Mouse (Mus musculus) granulocyte monocyte progenitor cell, adult 5-6 weeks (primary cell): ENCODE data around the gene Gabarapl2. TPM values are rescaled to one million over a fixed set of nuclear protein-coding genes. Genes with fewer than 3 reads are reported as not detected.

ENCODE experiments used
- ATAC-seq: replicated peaks from 2 replicates; pipeline ENCODE4 v1.8.0; 2016; ENCODE audit warnings: mild to moderate bottlenecking, moderate TSS enrichment, inconsistent platforms; ENCODE audit not compliant: poor library complexity, severe bottlenecking
- total RNA-seq, 2 experiments: library from RNA; stranded (forward) in 1 of 2; stranded (reverse) in 1 of 2; fragments of 200-712, 200-1000 nt in 1 of 2; fragments of >200 nt in 1 of 2; fragmentation: Nextera tagmentation in 1 of 2; gene quantifications; 2 replicates each; pipeline ENCODE4 v1.2.3; 2014 to 2017

Gabarapl2 gene
- 54.4 and 78.4 TPM in 2 replicates for total RNA-seq (2014; fragmentation: Nextera tagmentation)
- 23.3 and 26.8 TPM in 2 replicates for total RNA-seq (2017)

DNA sequence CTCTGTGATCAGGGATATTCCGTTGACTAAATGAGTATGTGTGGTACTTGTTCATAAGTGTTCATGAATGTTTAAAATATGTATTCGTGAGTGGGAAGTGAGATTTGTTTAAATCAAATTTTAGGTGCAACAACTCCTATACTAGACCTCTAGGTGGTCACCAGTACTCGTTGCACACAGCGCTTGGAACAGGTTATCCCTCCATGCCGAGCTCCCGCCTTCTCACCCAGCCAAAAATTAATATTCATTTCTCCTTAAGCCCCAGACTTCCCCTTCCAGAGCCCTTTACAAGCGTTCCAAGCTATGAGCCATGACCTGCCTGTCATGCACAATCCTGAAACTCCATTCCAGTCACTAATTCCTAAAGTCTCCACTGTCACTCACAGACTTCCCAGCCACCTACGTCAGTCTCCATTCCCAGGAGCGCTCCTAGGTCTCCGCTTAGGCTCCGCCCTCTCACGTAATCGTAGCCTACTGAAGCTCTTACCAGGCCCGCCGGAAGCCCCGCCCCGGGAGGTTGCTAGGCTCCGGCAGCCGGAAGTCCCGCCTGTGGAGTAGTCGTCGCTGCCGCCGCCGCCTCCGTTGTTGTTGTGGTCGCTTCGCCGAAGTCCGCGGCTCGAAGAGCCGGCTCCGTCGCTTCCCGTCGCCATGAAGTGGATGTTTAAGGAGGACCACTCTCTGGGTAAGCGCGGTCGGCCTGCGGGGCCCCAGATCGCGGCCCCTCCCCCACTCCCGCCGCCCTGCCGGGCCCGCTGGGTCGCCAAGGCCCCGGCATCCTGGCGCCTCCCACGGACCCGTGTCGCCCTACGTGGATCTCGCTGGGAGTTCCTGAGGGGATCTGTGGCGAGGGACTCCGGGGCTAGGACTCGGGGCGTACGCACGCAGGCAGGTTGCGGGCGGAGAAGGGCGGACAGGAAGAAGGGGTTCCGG lies at the start of gene Gabarapl2:
Gene Gabarapl2 (plus strand): TSS at position 533 of the 930 bp plus-strand sequence.
- peak; percentile 90 for ATAC-seq

DNA sequence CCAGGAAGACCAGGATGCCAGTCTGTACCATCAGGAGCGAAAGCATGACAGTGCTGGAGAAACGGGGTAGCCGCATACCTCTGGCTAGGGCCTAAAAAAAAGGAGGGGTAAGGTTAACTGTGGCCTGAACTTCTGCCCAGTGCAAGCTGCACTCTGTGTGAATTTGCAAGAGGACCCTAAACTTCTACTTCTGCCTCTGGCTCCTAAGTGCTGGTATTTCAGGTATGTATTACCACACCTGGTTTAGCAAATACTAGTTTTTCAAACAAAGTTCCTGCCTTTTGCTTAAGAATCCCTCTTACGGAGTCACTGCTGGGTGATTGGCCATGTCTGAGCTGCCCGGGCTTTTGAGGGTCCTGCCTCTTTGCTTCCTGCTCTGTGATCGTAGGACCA lies 49.6 kb upstream of the Gabarapl2 start:
- ATAC-seq: no peak

- ATAC-seq: no peak
These were observed 48.5 kb upstream of the Gabarapl2 start for GRCm38 (mm10) chr8:111891983-111892382.

GRCm38 (mm10) chr8:111892615-111893014 lies 47.9 kb upstream of the Gabarapl2 start:
- no peak for ATAC-seq

- peak; percentile 43; the same call in 1 of the 2 replicates for ATAC-seq
These were observed 45.5 kb upstream of the Gabarapl2 start for GRCm38 (mm10) chr8:111894955-111895354.

- ATAC-seq: no peak
These were observed 41.9 kb upstream of the Gabarapl2 start for GRCm38 (mm10) chr8:111898586-111898985.

DNA sequence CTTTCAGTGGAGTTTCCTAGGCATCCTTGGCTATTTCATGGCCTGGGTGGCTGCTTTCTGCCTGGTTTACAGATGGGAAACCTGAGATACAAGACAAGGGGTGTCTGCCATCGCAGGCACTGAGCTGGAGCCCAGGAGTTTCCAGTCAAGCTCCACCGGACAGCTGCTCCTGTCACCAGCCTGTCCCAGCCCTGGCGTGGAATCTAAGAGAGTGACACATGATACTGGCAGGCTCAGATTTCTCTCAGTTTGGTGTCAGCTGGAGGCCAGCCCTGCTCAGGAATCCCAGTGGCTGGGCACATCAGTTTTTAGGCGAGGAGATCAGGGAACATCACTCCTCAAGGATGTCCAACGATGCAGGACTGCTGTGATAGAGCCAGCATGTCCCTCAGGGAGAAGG lies 38.4 kb upstream of the Gabarapl2 start:
- no peak for ATAC-seq

DNA sequence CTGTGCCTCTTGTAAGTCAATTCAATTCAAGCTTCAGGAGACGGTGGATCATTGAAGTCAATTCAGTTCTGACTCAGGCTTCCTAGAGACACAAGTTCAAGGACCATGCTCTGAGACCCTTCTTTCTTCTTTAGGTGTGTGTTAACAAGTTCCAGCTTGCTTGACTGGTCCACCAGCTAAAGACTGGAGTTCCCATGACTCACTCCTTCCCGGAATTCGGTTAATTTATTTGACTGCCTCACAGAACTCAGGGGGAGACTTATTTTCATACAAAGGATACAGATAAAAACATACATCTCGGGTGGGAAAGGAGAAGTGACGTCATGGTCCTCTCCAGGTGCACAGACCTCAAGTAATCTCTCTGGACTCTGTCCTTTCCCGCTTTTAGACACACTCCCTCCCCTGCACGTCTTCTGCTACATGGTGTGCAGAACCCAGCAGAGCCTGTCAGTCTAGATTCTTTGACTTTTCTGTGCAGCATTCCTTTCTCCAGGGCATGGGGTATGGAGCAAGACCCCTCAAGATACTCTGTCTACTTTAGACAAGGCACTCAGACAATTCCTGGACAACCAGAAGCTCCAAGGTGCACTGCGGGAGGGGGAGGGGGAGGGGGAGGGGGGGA lies 34.9 kb upstream of the Gabarapl2 start:
- ATAC-seq: no peak

- no peak for ATAC-seq
These were observed 30.7 kb upstream of the Gabarapl2 start, which contains the start of gene Chst5 for GRCm38 (mm10) chr8:111909621-111910450. Gene Chst5 (minus strand): TSS chr8:111910447.

GRCm38 (mm10) chr8:111911572-111911971 lies 28.9 kb upstream of the Gabarapl2 start:
- no peak for ATAC-seq

DNA sequence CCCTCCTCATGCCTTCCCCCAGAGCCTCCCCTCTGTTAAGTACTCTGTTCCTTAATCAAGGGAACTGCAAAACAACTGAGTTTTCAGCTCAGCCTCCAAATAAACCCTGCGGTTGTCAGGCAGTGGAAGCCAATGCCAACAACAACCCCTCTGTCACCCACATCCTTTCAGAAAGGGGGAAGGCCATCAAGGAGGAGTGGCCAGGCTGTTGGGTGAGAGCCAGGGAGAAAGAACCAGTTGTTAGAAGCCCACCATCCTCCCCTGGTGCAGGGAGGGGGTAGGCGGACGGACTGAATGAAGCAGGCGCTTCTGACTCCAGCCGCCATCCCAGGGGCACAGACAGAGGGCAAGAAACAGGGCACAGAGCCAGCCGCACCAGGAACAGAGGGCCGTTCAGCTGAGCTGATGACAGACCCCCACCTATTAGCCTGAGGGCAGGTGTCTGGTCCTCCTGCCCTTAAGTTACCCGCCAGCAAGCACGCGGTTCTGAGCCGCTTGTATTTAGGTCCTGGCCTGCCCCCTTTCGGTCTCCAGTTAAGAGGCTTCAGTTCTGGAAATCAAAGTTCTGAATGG lies 27.6 kb upstream of the Gabarapl2 start:
- peak; percentile 37; the same call in 1 of the 2 replicates for ATAC-seq

DNA sequence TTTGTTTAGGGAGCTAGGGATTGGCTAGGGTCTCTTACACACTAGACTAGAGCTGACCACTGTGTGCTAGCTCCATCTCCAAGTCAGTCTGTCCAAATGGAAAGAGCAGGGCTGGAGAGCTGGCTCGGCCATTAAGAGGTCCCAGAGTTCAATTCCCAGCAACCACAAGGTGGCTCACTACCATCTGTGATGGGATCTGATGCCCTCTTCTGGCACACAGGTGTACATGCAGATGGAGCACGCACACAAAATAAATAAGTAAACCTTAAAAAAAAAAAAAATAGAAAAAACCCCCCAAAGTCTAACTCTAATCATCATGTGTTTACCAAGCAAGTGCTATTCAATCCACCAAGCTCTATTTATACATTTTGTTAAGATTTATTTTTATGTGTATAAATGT lies 20.8 kb upstream of the Gabarapl2 start:
- no peak for ATAC-seq

GRCm38 (mm10) chr8:111920971-111921370 lies 19.5 kb upstream of the Gabarapl2 start:
- ATAC-seq: no peak

DNA sequence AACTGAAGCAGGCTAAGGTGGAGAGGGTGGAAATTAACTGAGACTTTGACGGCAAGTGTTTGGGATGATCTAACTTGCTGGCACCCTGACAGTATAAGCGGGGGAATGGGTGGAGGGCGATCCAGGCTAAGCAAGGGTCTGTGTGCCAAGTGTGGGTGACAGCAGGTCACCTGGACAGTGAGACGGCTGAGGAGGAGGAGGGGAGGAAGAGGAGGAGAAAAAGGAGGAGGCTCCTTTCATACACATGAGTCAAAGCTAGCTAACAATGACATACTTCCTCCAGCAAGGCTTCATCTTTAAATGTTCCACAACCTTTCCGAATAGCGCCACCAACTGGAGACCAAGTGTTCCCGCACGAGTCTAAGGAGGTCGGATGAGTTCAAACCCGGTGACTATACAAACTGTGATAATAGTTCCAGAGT lies 17.1 kb upstream of the Gabarapl2 start:
- peak; percentile 95 for ATAC-seq

GRCm38 (mm10) chr8:111924976-111925375 lies 15.5 kb upstream of the Gabarapl2 start:
- no peak for ATAC-seq

GRCm38 (mm10) chr8:111929648-111930344 lies 10.7 kb upstream of the Gabarapl2 start:
- ATAC-seq: no peak

DNA sequence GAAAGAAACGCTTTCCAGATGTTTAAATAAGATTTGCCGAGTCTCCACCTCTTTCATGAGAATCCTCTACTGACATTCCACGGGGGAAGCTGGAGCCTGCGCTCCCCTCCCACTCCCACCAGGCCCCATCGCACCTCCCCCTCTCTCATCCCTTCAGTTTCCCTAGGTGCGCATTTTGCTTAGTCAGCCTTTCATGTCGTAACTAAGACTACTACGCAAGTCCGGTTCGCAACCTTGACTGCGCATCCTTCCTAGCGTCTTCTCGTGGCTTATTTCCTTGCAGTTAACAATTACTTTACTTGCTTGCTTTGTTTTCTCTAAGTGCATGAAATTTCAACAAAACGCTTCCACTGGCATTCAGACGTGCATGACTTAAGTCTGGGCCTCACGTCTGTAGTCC lies 8.8 kb upstream of the Gabarapl2 start:
- ATAC-seq: no peak

DNA sequence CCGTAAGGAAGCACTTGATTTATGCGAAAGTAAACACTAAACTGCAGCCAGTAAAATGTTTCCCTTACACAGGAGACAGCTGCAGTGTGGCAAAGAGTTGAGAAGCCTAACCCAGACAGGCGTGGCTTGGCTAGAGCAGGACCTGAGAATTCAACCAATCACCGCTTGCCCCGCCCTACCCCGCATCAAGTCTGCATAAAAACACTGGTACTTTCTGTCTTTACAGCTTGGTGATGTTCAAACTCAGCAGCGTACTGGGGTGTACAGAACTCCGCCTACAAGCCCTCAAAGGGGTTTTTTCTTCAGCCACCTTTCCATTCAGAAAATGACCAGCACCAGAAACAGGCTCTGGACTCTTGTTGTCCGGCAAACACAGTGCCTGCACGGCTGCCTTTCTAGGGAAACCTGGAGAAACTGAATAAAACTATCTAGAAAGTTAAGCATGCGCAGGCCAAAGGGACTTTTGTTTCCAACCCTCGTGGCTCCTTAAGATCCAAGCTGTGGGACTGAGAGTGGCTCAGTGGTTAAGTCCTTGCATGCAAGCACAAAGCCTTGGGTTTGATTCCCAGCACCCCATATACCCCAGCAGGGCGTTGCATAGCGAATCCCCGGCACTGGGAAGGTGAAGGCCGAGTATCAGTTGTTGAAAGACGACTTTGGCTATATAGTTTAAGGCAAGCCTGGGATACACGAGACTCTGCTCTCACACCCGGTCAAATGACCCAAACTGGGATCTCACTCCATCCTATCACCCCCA lies 7.7 kb upstream of the Gabarapl2 start:
- peak; percentile 42 for ATAC-seq
